Mouse (Mus musculus) cerebellum, adult 11 months (tissue): ENCODE data around the gene Ermap.

Source experiments
- DNase-seq: peaks from one replicate; pipeline ENCODE4 v3.0.0; 2022

Ermap gene

DNA sequence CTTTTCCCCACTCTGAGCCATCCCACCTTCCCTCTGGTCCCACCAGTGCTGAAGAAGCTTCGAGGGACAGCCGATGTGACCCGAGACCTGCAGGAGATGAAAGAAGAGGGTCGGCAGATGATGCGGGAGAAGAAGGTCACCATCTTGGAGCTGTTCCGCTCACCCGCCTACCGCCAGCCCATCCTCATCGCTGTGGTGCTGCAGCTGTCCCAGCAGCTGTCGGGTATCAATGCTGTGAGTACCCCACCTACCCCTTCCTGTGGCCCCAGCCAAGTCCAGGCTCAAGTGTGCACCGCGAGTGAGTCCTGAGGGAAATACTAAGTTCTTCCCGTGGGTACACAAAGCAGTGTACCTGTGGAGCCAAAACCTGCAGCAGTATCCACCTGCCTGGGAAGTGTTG is 56.5 kb downstream of the Ermap start:
- DNase-seq: no peak

GRCm38 (mm10) chr4:119131189-119131910 is 58.5 kb downstream of the Ermap start:
- no peak for DNase-seq

GRCm38 (mm10) chr4:119129096-119129495 is 60.7 kb downstream of the Ermap start:
- no peak for DNase-seq

- DNase-seq: no peak
Observed at GRCm38 (mm10) chr4:119128547-119128946, 61.3 kb downstream of the Ermap start.

DNA sequence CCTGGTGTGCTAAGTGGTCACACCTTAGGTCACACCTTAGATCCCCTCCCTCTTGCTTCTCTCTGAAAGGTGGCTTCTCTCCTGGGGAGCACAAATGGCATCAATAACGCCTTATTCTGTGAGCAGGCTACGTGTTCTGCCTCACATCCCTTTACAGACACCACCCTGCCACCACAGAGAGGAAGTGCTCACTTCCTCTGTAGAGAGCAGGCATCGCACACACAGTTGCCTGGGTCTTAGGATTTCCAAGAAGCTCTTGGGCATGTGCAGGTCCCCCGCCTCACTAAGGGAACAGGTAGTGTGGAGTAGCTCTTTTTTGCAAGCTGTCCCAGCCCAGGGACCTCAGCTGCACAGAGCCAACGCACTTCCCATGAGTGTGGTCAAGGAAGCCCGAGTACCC is 62.6 kb downstream of the Ermap start:
- DNase-seq: no peak

- no peak for DNase-seq
Observed at GRCm38 (mm10) chr4:119125577-119126270, 64.1 kb downstream of the Ermap start.
